Mouse (Mus musculus) heart, postnatal 0 days (tissue): ENCODE results near the gene Kcnh3. TPM values are rescaled to one million over a fixed set of nuclear protein-coding genes. Genes with fewer than 3 reads are reported as not detected.

Source experiments
- ATAC-seq: fragments of 200-750 bp; cut with Nextera tagmentation; 2 replicates; pipeline ENCODE4 v1.8.0; 2017; ENCODE audit warnings: low read depth, moderate number of reproducible peaks, moderate library complexity; ENCODE audit not compliant: insufficient read depth
- DNase-seq: peaks from one replicate; pipeline ENCODE4 v3.0.0-alpha.2; 2016; ENCODE audit warnings: low spot score
- H3K27ac ChIP-seq: fragments of 300-500 bp; sonication (generic); 2 replicates; pipeline ENCODE4 v1.5.1; 2014; ENCODE audit warnings: low read depth, mild to moderate bottlenecking
- H3K27me3 ChIP-seq: fragments of 300-500 bp; sonication (generic); 2 replicates; pipeline ENCODE4 v1.6.1; 2014; ENCODE audit warnings: low read length, mixed read lengths; ENCODE audit not compliant: control insufficient read depth, insufficient read depth
- H3K36me3 ChIP-seq: fragments of 300-500 bp; sonication (generic); replicated peaks from 2 replicates; pipeline ENCODE4 v1.6.1; 2014; ENCODE audit warnings: low read length, mixed read lengths; ENCODE audit not compliant: control insufficient read depth, insufficient read depth
- H3K4me1 ChIP-seq: fragments of 300-500 bp; sonication (generic); 2 replicates; pipeline ENCODE4 v1.6.1; 2014; ENCODE audit warnings: antibody characterized with exemption; ENCODE audit not compliant: control insufficient read depth, insufficient read depth
- H3K4me2 ChIP-seq: fragments of 300-500 bp; sonication (generic); 2 replicates; pipeline ENCODE4 v1.6.1; 2014; ENCODE audit warnings: low read depth, mild to moderate bottlenecking, low read length, moderate library complexity
- H3K4me3 ChIP-seq: fragments of 300-500 bp; sonication (generic); 2 replicates; pipeline ENCODE4 v1.5.1; 2014; ENCODE audit warnings: low read depth, low read length
- H3K9ac ChIP-seq: fragments of 300-500 bp; sonication (generic); replicated peaks from 2 replicates; pipeline ENCODE4 v1.6.1; 2014; ENCODE audit warnings: low read depth, low read length, mixed read lengths
- H3K9me3 ChIP-seq: fragments of 300-500 bp; sonication (generic); replicated peaks from 2 replicates; pipeline ENCODE4 v1.6.1; 2016; ENCODE audit warnings: low read length; ENCODE audit not compliant: control insufficient read depth
- CTCF ChIP-seq: IDR thresholded peaks from 2 replicates; pipeline ENCODE4 v1.5.1; 2016; ENCODE audit warnings: antibody characterized with exemption, control low read depth, low read depth
- EP300 ChIP-seq: IDR thresholded peaks from 2 replicates; pipeline ENCODE4 v1.6.1; 2016; ENCODE audit warnings: antibody characterized with exemption, low read depth
- WGBS: fragments of 180-500 bp; shearing (Covaris S2); extraction: QIAGEN DNeasy Blood & Tissue Kit; methylation state at CpG from one replicate; pipeline ENCODE4 v1.1.7; 2014; 5-methylcytosine and 5-hydroxymethylcytosine counted together
- polyA plus RNA-seq: library from polyadenylated mRNA; unstranded; fragments of >200 nt; fragmentation: Nextera tagmentation; extraction: Ambion mirVana; gene quantifications from 2 replicates; pipeline ENCODE4 v1.2.1, GENCODE M21; 2015
- total RNA-seq: library from RNA; depleted of rRNA; stranded (reverse); fragments of >200 nt; gene quantifications from 2 replicates; pipeline ENCODE4 v1.2.3, GENCODE M21; 2014; ENCODE audit warnings: low replicate concordance

Gene Kcnh3
- total and polyA plus RNA-seq, 2 experiments from 2014 or later, result 0.08 to 0.19 TPM

DNA sequence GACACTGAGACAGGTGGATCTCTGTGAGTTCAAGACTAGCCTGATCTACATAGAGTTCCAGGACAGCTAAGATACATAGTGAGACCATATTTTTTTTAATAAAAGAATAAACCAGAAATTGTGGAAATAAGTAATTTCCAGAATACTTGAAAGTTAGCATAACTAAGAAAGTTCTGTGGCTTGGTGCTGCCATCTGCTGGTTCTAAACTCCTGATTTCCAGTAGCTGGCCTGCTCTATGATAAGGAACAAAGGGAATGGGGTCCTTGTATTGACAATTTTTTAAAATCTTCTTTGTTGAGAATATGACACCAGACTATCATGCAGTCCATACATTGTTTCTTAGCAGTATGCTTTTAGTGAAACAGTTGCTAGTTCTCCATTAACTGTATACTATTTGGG, 25.9 kb upstream of the Kcnh3 start:
- Histone ChIP-seq H3K4me3 (no peak overlapping the region), H3K4me1 (no peaks in the 10 kb centered on the region), H3K4me2 (no peak overlapping the region), H3K9me3 (no peaks in the 10 kb centered on the region), H3K36me3 (peaks cover 28% of the 10 kb centered on the region), H3K27ac (no peak overlapping the region), H3K27me3 (no peaks in the 10 kb centered on the region), H3K9ac (no peak overlapping the region)
- TF ChIP-seq EP300 (no peak), CTCF (peak; percentile 44)
- ATAC-seq (no peak), DNase-seq (peak; percentile 42)

DNA sequence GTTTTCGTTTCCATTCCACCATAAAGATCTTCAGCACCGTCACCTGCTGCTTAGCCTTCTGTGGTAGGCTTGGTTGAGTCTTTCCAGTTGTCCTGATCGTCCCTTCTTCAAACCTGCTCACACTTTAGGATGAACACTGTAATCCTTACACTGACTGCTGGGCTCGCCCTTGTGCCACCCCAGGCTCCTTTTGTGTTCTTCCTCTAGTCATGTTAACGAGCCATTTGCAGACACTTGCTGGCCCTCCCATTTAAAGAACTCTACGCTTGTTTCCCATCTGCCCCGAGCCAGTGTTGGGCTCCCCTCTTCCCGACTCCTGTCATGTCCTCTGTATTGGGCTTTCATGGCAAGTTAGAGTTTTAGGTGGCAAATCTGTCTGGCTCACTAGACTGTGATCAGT, 18.7 kb upstream of the Kcnh3 start:
- Histone ChIP-seq H3K9ac (no peak overlapping the region), H3K27ac (no peak overlapping the region), H3K27me3 (no peaks in the 10 kb centered on the region), H3K4me2 (no peak overlapping the region), H3K36me3 (peaks cover 44% of the 10 kb centered on the region), H3K4me1 (no peaks in the 10 kb centered on the region), H3K4me3 (no peak overlapping the region), H3K9me3 (no peaks in the 10 kb centered on the region)
- no peak for ATAC-seq
- no peak for DNase-seq
- no peak for TF ChIP-seq CTCF
- no peak for TF ChIP-seq EP300
- 86% methylated on average over 8 of the region's 8 CpGs for WGBS

DNA sequence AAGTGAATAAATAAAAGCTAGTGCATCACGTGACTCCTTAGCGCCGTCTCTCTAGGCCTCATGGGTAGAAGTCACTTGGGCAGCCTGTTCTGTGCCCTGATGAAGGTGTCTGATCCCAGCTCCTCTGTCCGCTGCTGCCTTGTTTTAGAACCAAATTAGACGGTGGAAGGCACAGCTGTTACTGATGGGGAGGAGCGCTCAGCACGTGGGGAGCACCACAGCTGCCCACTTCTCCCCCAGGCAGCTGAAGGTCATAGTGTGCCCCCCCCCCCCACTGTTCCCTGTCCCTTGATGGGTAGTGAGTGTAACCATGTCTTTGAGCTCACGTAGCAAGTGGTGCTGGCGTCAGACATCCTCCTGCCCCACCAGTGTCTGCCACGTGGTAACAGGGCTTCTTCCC, 11.5 kb upstream of the Kcnh3 start:
- no peak overlapping the region for H3K9ac ChIP-seq
- 78% methylated on average over 10 of the region's 10 CpGs for WGBS
- no peak overlapping the region for H3K4me3 ChIP-seq
- TF ChIP-seq EP300, result no peak
- no peak for TF ChIP-seq CTCF
- H3K36me3 ChIP-seq, result peaks cover 46% of the 10 kb centered on the region
- no peaks in the 10 kb centered on the region for H3K9me3 ChIP-seq
- H3K27me3 ChIP-seq, result no peaks in the 10 kb centered on the region
- no peak for DNase-seq
- H3K27ac ChIP-seq, result no peak overlapping the region
- no peaks in the 10 kb centered on the region for H3K4me1 ChIP-seq
- ATAC-seq, result no peak
- H3K4me2 ChIP-seq, result no peak overlapping the region

DNA sequence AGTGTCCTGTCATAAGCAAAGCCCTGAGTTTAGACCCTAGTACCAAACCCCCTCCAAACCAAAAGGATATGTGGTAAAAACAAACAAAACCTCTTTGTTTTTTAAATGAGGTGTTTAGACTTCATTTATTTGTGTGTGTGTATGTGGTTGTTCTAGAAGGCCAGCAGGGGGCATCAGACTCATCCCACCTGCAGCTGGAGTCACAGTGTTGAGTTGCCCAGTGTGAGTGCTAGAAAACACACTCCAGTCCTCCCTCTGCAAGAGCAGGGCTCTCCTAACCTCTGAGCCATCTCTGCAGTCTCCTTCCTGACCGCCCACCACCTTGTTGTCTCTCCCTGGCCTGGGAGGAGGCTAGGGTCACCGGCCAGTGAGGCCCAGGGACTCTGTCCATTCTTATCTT, 9.7 kb upstream of the Kcnh3 start:
- Histone ChIP-seq H3K36me3 (peaks cover 32% of the 10 kb centered on the region), H3K4me1 (no peaks in the 10 kb centered on the region), H3K9ac (no peak overlapping the region), H3K9me3 (no peaks in the 10 kb centered on the region), H3K4me2 (no peak overlapping the region), H3K27me3 (peaks cover 8% of the 10 kb centered on the region; the same call in 1 of the 2 replicates), H3K27ac (no peak overlapping the region), H3K4me3 (no peak overlapping the region)
- ATAC-seq (no peak), DNase-seq (no peak)
- 82% methylated on average over 2 of the region's 2 CpGs for WGBS
- TF ChIP-seq EP300, result no peak
- peak; percentile 35 for TF ChIP-seq CTCF

DNA sequence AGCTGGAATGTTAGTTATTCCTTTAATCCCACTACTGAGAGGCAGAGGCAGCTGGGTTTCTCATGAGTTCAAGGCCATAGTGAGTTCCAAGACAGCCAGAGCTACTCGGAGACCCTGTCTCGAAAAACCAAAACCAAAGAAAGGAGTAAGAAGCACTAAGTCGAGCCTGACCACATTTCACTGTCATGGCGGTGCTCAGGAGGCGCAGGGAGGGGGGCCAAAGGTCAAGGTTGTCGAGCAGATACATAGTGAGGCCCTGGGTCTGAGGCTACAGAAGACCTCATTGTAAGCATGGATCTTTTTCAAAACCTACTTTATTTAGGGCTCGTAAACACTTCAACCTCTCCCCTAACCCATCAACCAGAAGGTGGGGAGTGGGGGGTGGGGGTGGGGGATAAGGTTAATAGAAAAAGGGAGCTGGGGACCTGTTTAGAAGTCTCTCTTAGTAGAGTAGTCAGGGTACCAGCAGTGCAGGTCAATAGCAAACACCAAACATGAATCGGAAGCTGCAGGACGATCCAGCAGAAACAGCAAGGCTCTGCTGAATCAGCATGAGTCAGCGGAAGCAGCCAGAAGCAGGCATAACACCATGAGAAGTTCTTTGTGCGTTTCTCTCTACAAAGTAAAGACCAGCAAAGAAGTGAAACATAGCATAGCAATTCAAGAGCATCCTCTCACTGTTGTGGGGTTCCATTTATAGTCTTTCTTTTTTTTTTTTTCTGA, 8.8 kb upstream of the Kcnh3 start:
- ATAC-seq, result no peak
- peaks cover 26% of the 10 kb centered on the region for H3K36me3 ChIP-seq
- no peak overlapping the region for H3K4me2 ChIP-seq
- H3K4me1 ChIP-seq, result no peaks in the 10 kb centered on the region
- no peaks in the 10 kb centered on the region for H3K9me3 ChIP-seq
- H3K4me3 ChIP-seq, result no peak overlapping the region
- H3K27me3 ChIP-seq, result peaks cover 15% of the 10 kb centered on the region; the same call in 1 of the 2 replicates
- TF ChIP-seq EP300 (no peak), CTCF (no peak)
- no peak overlapping the region for H3K27ac ChIP-seq
- no peak for DNase-seq
- 86% methylated on average over 11 of the region's 11 CpGs for WGBS
- H3K9ac ChIP-seq, result no peak overlapping the region

DNA sequence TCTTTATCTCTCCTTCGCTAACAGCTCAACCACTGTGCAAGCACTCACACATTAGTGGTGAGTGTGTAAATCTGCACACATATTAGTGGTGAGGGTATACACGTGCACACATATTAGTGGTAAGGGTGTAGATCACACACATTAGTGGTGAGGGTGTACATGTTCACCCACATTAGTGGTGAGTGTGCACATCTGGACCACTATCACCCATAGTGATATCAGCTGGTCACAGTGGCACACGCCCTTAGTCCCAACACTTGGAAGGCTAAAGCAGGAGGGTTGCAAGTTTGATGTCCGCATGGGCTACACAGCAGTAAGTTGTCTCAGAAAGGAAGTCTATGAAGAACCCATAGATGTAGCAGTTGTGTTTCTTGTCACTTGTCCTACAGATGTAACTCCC, 7.0 kb upstream of the Kcnh3 start:
- Histone ChIP-seq H3K4me2 (no peak overlapping the region), H3K27me3 (peaks cover 32% of the 10 kb centered on the region), H3K27ac (no peak overlapping the region), H3K4me1 (no peaks in the 10 kb centered on the region), H3K9ac (no peak overlapping the region), H3K36me3 (peaks cover 9% of the 10 kb centered on the region), H3K9me3 (no peaks in the 10 kb centered on the region), H3K4me3 (no peak overlapping the region)
- no peak for ATAC-seq
- no peak for DNase-seq
- WGBS, result 85% methylated on average over 4 of the region's 4 CpGs
- TF ChIP-seq CTCF (no peak), EP300 (no peak)
